Mouse (Mus musculus) brown adipose tissue, adult 24 weeks (tissue): ENCODE measurements around the gene Adgrl3. TPM values are rescaled to one million over a fixed set of nuclear protein-coding genes. Genes with fewer than 3 reads are reported as not detected.

Experiments used
- H3K27ac ChIP-seq: fragments of 200-500 bp; replicated peaks from 2 replicates; pipeline ENCODE4 v1.5.1; 2012; ENCODE audit warnings: low read depth, mild to moderate bottlenecking, low read length
- H3K4me1 ChIP-seq: fragments of 200-500 bp; 2 replicates; pipeline ENCODE4 v1.6.1; 2012; ENCODE audit warnings: low read length, mixed read lengths; ENCODE audit not compliant: control insufficient read depth, insufficient read depth, insufficient read length
- H3K4me3 ChIP-seq: fragments of 200-500 bp; 2 replicates; pipeline ENCODE4 v1.5.1; 2012; ENCODE audit warnings: low read depth, mild to moderate bottlenecking, low read length, moderate library complexity; ENCODE audit not compliant: insufficient read depth
- polyA plus RNA-seq: library from polyadenylated mRNA; stranded (reverse); fragments of >200 nt; gene quantifications from 2 replicates; pipeline ENCODE4 v1.2.4, GENCODE M21; 2012; ENCODE audit not compliant: missing spikeins, insufficient read depth, insufficient read length

Adgrl3 gene
- polyA plus RNA-seq, 1 experiment, result 0.71 TPM

GRCm38 (mm10) chr5:81248724-81249123 is 228.8 kb downstream of the Adgrl3 start:
- no peak overlapping the region for H3K4me3 ChIP-seq
- no peak overlapping the region for H3K27ac ChIP-seq
- H3K4me1 ChIP-seq, result no peaks in the 10 kb centered on the region

GRCm38 (mm10) chr5:81256091-81256490 is 236.2 kb downstream of the Adgrl3 start:
- H3K4me1 ChIP-seq, result no peaks in the 10 kb centered on the region
- no peak overlapping the region for H3K27ac ChIP-seq
- no peak overlapping the region for H3K4me3 ChIP-seq

GRCm38 (mm10) chr5:81269689-81270088 is 249.8 kb downstream of the Adgrl3 start:
- H3K27ac ChIP-seq, result no peak overlapping the region
- no peaks in the 10 kb centered on the region for H3K4me1 ChIP-seq
- no peak overlapping the region for H3K4me3 ChIP-seq

- H3K4me1 ChIP-seq, result no peaks in the 10 kb centered on the region
- H3K27ac ChIP-seq, result no peak overlapping the region
- H3K4me3 ChIP-seq, result no peak overlapping the region
These were observed 255.6 kb downstream of the Adgrl3 start for GRCm38 (mm10) chr5:81275346-81276047.

GRCm38 (mm10) chr5:81279246-81279645 is 259.3 kb downstream of the Adgrl3 start:
- Histone ChIP-seq H3K27ac (no peak overlapping the region), H3K4me3 (no peak overlapping the region), H3K4me1 (no peaks in the 10 kb centered on the region)

GRCm38 (mm10) chr5:81285643-81286042 is 265.7 kb downstream of the Adgrl3 start:
- no peaks in the 10 kb centered on the region for H3K4me1 ChIP-seq

GRCm38 (mm10) chr5:81301874-81302273 is 281.9 kb downstream of the Adgrl3 start:
- Histone ChIP-seq H3K4me1 (no peaks in the 10 kb centered on the region), H3K4me3 (no peak overlapping the region), H3K27ac (no peak overlapping the region)

More at GRCm38 (mm10) chr5:81285643-81286042, 265.7 kb downstream of the Adgrl3 start:
- no peak overlapping the region for H3K27ac ChIP-seq
- H3K4me3 ChIP-seq, result no peak overlapping the region

- H3K27ac ChIP-seq, result no peak overlapping the region
- H3K4me3 ChIP-seq, result no peak overlapping the region
- H3K4me1 ChIP-seq, result no peaks in the 10 kb centered on the region
These were observed 297.6 kb downstream of the Adgrl3 start for GRCm38 (mm10) chr5:81317406-81318112.

- no peaks in the 10 kb centered on the region for H3K4me1 ChIP-seq
- no peak overlapping the region for H3K4me3 ChIP-seq
- no peak overlapping the region for H3K27ac ChIP-seq
These were observed 301.5 kb downstream of the Adgrl3 start for GRCm38 (mm10) chr5:81321276-81321934.

GRCm38 (mm10) chr5:81322064-81322463 is 302.1 kb downstream of the Adgrl3 start:
- H3K27ac ChIP-seq, result no peak overlapping the region
- H3K4me1 ChIP-seq, result no peaks in the 10 kb centered on the region
- H3K4me3 ChIP-seq, result no peak overlapping the region

- Histone ChIP-seq H3K4me1 (no peaks in the 10 kb centered on the region), H3K4me3 (no peak overlapping the region), H3K27ac (no peak overlapping the region)
These were observed 307.0 kb downstream of the Adgrl3 start for GRCm38 (mm10) chr5:81326916-81327315.

GRCm38 (mm10) chr5:81327392-81327791 is 307.5 kb downstream of the Adgrl3 start:
- H3K4me1 ChIP-seq, result no peaks in the 10 kb centered on the region
- no peak overlapping the region for H3K27ac ChIP-seq
- no peak overlapping the region for H3K4me3 ChIP-seq

GRCm38 (mm10) chr5:81329571-81329971 is 309.6 kb downstream of the Adgrl3 start:
- Histone ChIP-seq H3K4me1 (no peaks in the 10 kb centered on the region), H3K4me3 (no peak overlapping the region), H3K27ac (no peak overlapping the region)

GRCm38 (mm10) chr5:81344330-81344729 is 324.4 kb downstream of the Adgrl3 start:
- H3K4me3 ChIP-seq, result no peak overlapping the region
- no peak overlapping the region for H3K27ac ChIP-seq

GRCm38 (mm10) chr5:81345096-81345435 is 325.1 kb downstream of the Adgrl3 start:
- Histone ChIP-seq H3K27ac (no peak overlapping the region; the same call in 1 of the 2 replicates), H3K4me1 (no peaks in the 10 kb centered on the region), H3K4me3 (no peak overlapping the region)

More at GRCm38 (mm10) chr5:81344330-81344729, 324.4 kb downstream of the Adgrl3 start:
- H3K4me1 ChIP-seq, result no peaks in the 10 kb centered on the region
